Mouse (Mus musculus) hindbrain, embryonic 16.5 days (tissue): ENCODE data around the gene Farp2. TPM values are rescaled to one million over a fixed set of nuclear protein-coding genes. Genes with fewer than 3 reads are reported as not detected.

ENCODE experiments used
- ATAC-seq: fragments of 200-750 bp; cut with Nextera tagmentation; 2 replicates; pipeline ENCODE4 v1.8.0; 2017; ENCODE audit warnings: moderate TSS enrichment, moderate library complexity
- H3K27ac ChIP-seq: fragments of 300-500 bp; sonication (generic); 2 replicates; pipeline ENCODE4 v1.5.1; 2014; ENCODE audit warnings: low read depth, mild to moderate bottlenecking, control low read depth, low read length, moderate library complexity
- H3K27me3 ChIP-seq: fragments of 300-500 bp; sonication (generic); replicated peaks from 2 replicates; pipeline ENCODE4 v1.6.1; 2014; ENCODE audit warnings: low read length; ENCODE audit not compliant: control insufficient read depth, insufficient read depth
- H3K36me3 ChIP-seq: fragments of 300-500 bp; sonication (generic); 2 replicates; pipeline ENCODE4 v1.6.1; 2014; ENCODE audit warnings: mild to moderate bottlenecking, low read length, moderate library complexity, mixed read lengths; ENCODE audit not compliant: control insufficient read depth, insufficient read depth
- H3K4me1 ChIP-seq: fragments of 300-500 bp; sonication (generic); 2 replicates; pipeline ENCODE4 v1.6.1; 2014; ENCODE audit warnings: low read depth, low read length; ENCODE audit not compliant: control insufficient read depth, insufficient read depth
- H3K4me2 ChIP-seq: fragments of 300-500 bp; sonication (generic); 2 replicates; pipeline ENCODE4 v1.6.1; 2014; ENCODE audit warnings: mild to moderate bottlenecking, low read length, control low read depth, moderate library complexity
- H3K4me3 ChIP-seq: fragments of 300-500 bp; sonication (generic); 2 replicates; pipeline ENCODE4 v1.5.1; 2014; ENCODE audit warnings: mild to moderate bottlenecking, low read length, control low read depth, moderate library complexity
- H3K9ac ChIP-seq: fragments of 300-500 bp; sonication (generic); 2 replicates; pipeline ENCODE4 v1.6.1; 2014; ENCODE audit warnings: low read depth, mild to moderate bottlenecking, control low read depth, low read length, moderate library complexity
- H3K9me3 ChIP-seq: fragments of 300-500 bp; sonication (generic); 2 replicates; pipeline ENCODE4 v1.6.1; 2014; ENCODE audit warnings: mild to moderate bottlenecking, low read length, moderate library complexity; ENCODE audit not compliant: control insufficient read depth
- WGBS: fragments of 180-500 bp; shearing (Covaris S2); extraction: QIAGEN DNeasy Blood & Tissue Kit; methylation state at CpG from one replicate; pipeline ENCODE4 v1.1.7; 2014; 5-methylcytosine and 5-hydroxymethylcytosine counted together
- polyA plus RNA-seq: library from polyadenylated mRNA; unstranded; fragments of >200 nt; fragmentation: Nextera tagmentation; extraction: Ambion mirVana; gene quantifications from 2 replicates; pipeline ENCODE4 v1.2.1, GENCODE M21; 2015

Gene Farp2
- polyA plus RNA-seq: 3.5 and 4.4 TPM in 2 replicates

DNA sequence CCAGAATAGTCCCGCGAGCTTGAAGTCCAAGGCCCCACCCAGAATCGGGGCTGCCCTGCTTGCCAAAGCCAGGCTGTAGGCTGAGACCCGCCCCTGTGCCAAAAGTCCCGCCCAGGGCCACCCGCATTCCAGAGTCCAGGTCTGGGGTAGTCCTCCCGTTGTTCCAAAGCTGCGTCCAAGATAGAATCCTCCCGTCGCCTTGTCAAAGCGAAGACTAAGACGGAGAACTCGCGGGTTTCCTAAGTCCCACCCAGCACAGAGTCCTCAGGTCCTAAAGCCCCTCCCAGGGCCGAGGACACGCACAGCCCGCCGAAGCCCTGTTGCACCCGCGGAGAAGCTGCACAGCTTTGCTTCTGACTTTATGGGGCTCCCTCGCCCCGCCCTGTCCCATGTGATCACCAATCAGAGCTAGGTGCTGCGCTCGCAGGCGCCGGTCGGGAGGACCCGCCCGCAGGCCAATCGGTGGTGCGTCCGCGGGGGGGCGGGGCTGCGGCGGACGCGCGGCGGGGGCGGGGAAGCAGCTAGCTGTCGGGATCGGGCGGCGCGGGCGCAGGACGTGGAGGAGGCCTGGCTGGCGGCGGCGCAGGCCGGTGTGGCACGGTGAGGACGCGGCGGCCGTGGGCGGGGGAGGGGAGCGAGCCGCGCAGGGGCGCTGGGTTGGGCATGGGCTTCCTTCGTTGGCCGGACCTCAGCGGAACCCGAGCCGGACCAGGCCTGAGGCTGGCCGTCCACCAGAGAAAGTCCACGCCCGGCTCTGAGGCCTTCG lies at the start of gene Farp2:
Gene Farp2, plus strand, starts transcription at position 495 of the 766 bp plus-strand sequence.
- 1% methylated on average over 51 of the region's 71 CpGs for WGBS
- peak within 1 kb of the TSS; percentile 82 for H3K4me2 ChIP-seq
- peak within 1 kb of the TSS; percentile 73 for H3K27ac ChIP-seq
- peak within 1 kb of the TSS; percentile 80 for H3K9ac ChIP-seq
- H3K4me1 ChIP-seq: peaks cover 16% of the 10 kb centered on the region
- H3K9me3 ChIP-seq: no peaks in the 10 kb centered on the region
- no peaks in the 10 kb centered on the region for H3K36me3 ChIP-seq
- H3K27me3 ChIP-seq: no peaks in the 10 kb centered on the region
- peak; percentile 97 for ATAC-seq
- peak within 1 kb of the TSS; percentile 73 for H3K4me3 ChIP-seq

- no peaks in the 10 kb centered on the region for H3K9me3 ChIP-seq
- H3K36me3 ChIP-seq: no peaks in the 10 kb centered on the region
- H3K4me1 ChIP-seq: no peaks in the 10 kb centered on the region
- no peak overlapping the region for H3K9ac ChIP-seq
- H3K27me3 ChIP-seq: no peaks in the 10 kb centered on the region
- H3K4me3 ChIP-seq: no peak overlapping the region
- no peak overlapping the region for H3K4me2 ChIP-seq
- H3K27ac ChIP-seq: no peak overlapping the region
- no peak for ATAC-seq
These were observed 46.8 kb upstream of the Farp2 start for GRCm38 (mm10) chr1:93465066-93465465.

GRCm38 (mm10) chr1:93465746-93466145 lies 46.1 kb upstream of the Farp2 start:
- no peak for ATAC-seq
- H3K4me2 ChIP-seq: no peak overlapping the region

DNA sequence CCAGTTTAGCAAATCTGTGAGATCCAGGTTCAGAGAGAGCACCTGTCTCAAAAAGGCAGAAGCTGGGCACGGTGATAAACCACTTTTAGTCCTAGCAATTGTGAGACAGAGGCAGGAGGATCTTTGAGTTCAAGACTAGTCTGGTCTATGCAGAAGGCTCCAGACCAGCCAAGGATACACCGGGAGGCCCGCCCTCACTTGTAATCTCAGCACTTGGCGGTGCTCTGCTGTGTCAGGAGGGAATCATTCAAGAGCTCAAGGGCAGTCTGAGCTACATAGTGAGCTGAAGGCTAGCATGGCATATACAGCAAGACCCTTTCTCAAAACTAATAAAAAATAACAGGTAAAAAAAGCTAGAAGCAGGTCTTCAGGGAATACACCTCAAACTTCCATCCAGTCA lies 43.3 kb upstream of the Farp2 start:
- Histone ChIP-seq H3K4me1 (no peaks in the 10 kb centered on the region), H3K36me3 (no peaks in the 10 kb centered on the region), H3K9me3 (no peaks in the 10 kb centered on the region), H3K27ac (no peak overlapping the region), H3K9ac (no peak overlapping the region), H3K4me3 (no peak overlapping the region), H3K4me2 (no peak overlapping the region), H3K27me3 (no peaks in the 10 kb centered on the region)
- ATAC-seq: no peak
- 95% methylated on average over 4 of the region's 4 CpGs for WGBS

More at GRCm38 (mm10) chr1:93465746-93466145, 46.1 kb upstream of the Farp2 start:
- H3K27me3 ChIP-seq: no peaks in the 10 kb centered on the region
- no peak overlapping the region for H3K9ac ChIP-seq
- H3K4me3 ChIP-seq: no peak overlapping the region
- H3K4me1 ChIP-seq: no peaks in the 10 kb centered on the region
- no peaks in the 10 kb centered on the region for H3K9me3 ChIP-seq
- H3K36me3 ChIP-seq: no peaks in the 10 kb centered on the region
- H3K27ac ChIP-seq: no peak overlapping the region

DNA sequence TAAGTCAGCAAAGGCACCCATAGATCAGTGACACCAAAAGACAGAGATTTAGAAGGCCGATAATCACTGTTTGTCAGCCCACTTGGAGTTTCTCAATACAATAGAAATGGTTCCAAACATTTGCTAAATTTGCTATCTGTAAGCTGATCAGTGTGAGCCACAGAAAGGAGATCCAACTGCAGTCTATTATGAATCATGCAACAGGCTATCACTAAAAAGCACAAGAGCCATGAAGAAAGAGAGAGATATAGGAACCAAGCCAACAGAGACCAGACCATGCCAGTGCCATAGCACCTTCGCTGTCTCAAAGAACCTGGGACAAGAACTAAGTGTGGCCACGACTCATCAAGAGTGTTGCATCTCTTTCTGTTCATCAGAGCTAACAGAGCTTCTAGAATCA lies 36.2 kb upstream of the Farp2 start:
- Histone ChIP-seq H3K9me3 (no peaks in the 10 kb centered on the region), H3K4me3 (no peak overlapping the region), H3K27me3 (no peaks in the 10 kb centered on the region), H3K4me2 (no peak overlapping the region), H3K4me1 (peaks cover 14% of the 10 kb centered on the region), H3K36me3 (no peaks in the 10 kb centered on the region), H3K9ac (no peak overlapping the region), H3K27ac (no peak overlapping the region)
- WGBS: 96% methylated on average over 3 of the region's 3 CpGs
- ATAC-seq: no peak

DNA sequence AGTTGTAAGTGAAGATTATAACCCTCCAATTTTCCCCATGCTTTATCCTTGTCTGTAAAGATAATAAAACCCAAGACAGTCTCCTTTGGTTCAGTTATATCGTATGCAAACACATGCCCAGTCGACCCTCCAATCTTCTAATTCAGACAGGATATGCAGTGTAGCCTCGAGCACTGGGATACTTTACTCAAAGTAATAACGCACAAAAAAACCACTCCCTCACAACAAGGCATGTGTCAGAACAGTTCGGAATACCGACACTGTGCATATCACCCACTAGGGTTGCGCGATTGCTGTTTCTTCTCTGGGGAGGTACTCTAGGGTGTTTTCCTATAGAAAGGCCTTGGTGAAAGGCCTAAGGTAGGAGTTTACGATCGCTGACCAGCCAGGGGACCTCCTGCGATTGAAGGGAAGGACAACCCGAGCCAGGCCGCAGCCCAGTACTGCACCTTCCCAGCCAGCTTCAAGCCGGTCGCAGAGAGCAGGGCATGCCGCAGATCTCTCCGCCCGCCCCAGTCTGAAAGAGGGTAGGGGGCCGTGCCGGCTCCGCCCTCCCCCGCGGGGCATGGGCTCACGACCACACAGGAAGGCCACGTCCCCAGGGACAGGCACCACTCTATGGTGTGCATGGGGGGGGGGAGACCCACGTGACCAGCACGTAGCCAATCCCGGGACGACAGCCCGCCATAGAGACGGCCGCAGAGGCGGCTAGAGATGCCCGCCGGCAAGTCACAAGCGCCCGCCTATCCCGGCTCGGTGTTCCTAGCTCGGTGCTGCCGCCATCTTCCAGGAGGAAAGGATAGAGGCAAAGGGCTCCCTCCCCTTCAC lies 33.9 kb upstream of the Farp2 start:
- peaks cover 15% of the 10 kb centered on the region for H3K4me1 ChIP-seq
- no peaks in the 10 kb centered on the region for H3K36me3 ChIP-seq
- peak overlapping the region; percentile 89 for H3K27ac ChIP-seq
- WGBS: under 1% methylated on average over 27 of the region's 41 CpGs
- peak overlapping the region; percentile 70 for H3K4me2 ChIP-seq
- H3K27me3 ChIP-seq: no peaks in the 10 kb centered on the region
- H3K9me3 ChIP-seq: no peaks in the 10 kb centered on the region
- peak overlapping the region; percentile 70 for H3K9ac ChIP-seq
- peak; percentile 97 for ATAC-seq
- peak overlapping the region; percentile 71 for H3K4me3 ChIP-seq

- H3K4me1 ChIP-seq: peaks cover 15% of the 10 kb centered on the region
- H3K27me3 ChIP-seq: no peaks in the 10 kb centered on the region
- H3K4me3 ChIP-seq: peak within 1 kb of the TSS; percentile 71
- peak within 1 kb of the TSS; percentile 70 for H3K4me2 ChIP-seq
- H3K9ac ChIP-seq: peak within 1 kb of the TSS; percentile 84
- under 1% methylated on average over 74 of the region's 74 CpGs for WGBS
- H3K27ac ChIP-seq: peak within 1 kb of the TSS; percentile 91
- H3K9me3 ChIP-seq: no peaks in the 10 kb centered on the region
- no peaks in the 10 kb centered on the region for H3K36me3 ChIP-seq
- ATAC-seq: peak; percentile 93
These were observed 33.0 kb upstream of the Farp2 start, which contains the start of gene Hdlbp for GRCm38 (mm10) chr1:93478586-93479475. Gene Hdlbp, minus strand, starts transcription at chr1:93478815.

DNA sequence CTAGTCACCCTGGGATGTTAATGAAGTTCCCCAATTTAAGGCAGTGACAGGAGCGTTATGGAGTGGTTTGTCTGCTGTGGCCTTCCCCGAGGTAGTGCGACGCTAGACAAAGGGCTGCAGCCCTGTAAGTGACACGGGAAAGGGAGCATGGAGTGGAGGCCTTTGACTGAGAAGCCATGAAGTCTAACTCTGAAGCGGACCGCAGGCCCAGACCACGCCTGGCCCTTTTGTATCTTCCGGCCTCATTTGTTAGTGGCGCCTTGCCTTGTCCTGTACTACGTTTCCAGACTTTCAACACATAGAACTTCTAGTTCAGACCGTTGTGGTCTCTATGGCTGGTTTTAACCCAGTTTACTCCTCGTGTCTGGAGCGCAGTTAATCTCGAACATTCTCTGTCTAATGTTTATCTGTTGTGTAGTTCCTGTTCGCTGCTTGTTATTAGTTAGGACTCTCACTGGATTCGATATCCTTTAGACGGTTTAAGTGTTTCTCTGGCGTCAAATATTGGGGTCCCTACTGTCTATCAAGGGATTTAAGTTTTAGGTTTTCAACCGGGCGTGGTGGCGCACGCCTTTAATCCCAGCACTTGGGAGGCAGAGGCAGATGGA lies 32.3 kb upstream of the Farp2 start:
- WGBS: 7% methylated on average over 23 of the region's 23 CpGs
- Histone ChIP-seq H3K4me1 (peaks cover 15% of the 10 kb centered on the region), H3K27me3 (no peaks in the 10 kb centered on the region), H3K4me2 (peak overlapping the region; percentile 70), H3K9ac (peak overlapping the region; percentile 84), H3K9me3 (no peaks in the 10 kb centered on the region), H3K36me3 (no peaks in the 10 kb centered on the region), H3K27ac (peak overlapping the region; percentile 91), H3K4me3 (peak overlapping the region; percentile 71)
- no peak for ATAC-seq
